Mouse (Mus musculus): ENCODE results near the gene Chek2. TPM values are rescaled to one million over a fixed set of nuclear protein-coding genes. Genes with fewer than 3 reads are reported as not detected.

Chek2 gene
- total and polyA plus RNA-seq, 3 experiments, result 2.6 to 3.4 (median 3.1) TPM

DNA sequence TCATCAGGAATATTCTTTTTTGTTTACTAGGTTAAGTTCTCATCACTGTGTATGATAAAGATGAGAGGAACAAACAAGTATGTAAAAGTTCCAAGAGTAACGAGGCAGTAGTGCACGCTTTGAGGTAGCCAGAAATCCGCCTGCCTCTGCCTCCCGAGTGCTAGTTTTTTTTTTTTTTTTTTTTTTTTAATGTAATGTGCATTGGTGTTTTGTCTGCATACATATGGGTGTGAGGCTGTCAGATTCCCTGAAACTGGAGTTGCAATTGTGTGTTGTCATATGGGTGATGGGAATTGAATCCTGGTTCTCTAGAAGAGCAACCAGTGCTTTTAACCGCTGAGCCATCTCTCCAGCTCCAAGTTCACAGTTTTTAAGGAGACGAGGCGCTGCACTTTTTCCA lies 39.3 kb downstream of the Chek2 start:
- Histone ChIP-seq H3K4me3 (peak overlapping the region; percentile 90), H3K4me1 (ENCODE audit: control insufficient read depth, insufficient read depth, low read length) (peaks cover 1% of the 10 kb centered on the region; the same call in 1 of the 2 replicates), H3K27me3 (ENCODE audit: control insufficient read depth, insufficient read depth, low read length) (no peaks in the 10 kb centered on the region), H3K9ac (ENCODE audit: low read depth, low read length) (peak overlapping the region; percentile 98), H3K79me2 (replicated peaks; ENCODE audit: control insufficient read depth, insufficient read depth, low read length) (no peaks in the 10 kb centered on the region), H3K36me3 (ENCODE audit: control insufficient read depth, insufficient read depth, low read length) (no peaks in the 10 kb centered on the region), H3K27ac (peak overlapping the region; percentile 94)
- WGBS, result 63% methylated on average over 7 of the region's 7 CpGs
- intact Hi-C loops (cut with DNase I), result loop anchor here (2.0 kb wide), 1 partner anchor 38 kb away; no protein-coding TSS in a partner anchor
- DNase-seq, result no peak
- TF ChIP-seq CTCF (IDR thresholded peaks at IDR 0.05), result no peak
- TF ChIP-seq EP300 (IDR thresholded peaks at IDR 0.05; ENCODE audit: insufficient read depth, low read depth, low read length), result no peak
- no peak for TF ChIP-seq POLR2A (IDR thresholded peaks at IDR 0.05; ENCODE audit: insufficient read depth, low read depth, low read length)

DNA sequence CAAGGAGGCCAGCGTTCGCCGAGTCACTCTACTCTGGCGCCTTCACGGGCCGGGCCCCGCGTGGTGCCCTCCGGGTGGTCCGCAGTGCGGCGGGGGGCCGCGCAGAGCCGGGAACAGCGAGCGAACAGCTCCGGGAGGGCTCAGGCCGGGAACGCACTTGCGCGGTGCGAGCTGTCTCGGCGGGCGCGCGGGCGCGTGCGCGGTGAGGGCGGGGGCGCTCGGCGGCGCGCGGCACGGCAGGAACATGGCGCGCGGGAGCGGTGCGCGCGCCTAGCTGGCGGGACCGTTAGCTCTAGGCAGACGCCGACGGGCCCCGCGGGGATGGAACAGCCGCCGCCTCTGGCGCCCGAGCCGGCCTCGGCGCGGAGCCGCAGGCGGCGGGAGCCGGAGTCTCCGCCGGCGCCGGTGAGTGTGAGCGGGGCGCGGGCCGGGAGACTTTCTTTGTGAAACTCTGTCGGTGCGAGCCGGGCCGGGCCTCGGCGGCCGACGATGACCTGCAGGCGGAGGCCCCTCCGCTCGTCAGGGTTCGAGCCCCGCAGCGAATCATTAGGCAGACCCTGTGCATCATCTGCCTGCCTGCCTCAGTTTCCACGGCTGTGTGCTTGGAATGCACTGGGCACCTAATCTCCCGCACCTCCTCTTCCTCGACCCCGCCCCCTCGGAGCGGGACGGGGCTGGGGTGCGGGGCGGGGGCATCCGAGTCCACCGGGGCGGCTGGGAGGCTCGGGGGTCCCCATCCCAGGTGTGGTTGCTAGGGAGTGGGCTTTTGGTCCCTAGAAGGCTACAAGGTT lies 40.0 kb downstream of the Chek2 start, which contains the start of gene Ttc28:
Ttc28 (plus strand) TSS at position 220 of the 791 bp plus-strand sequence.
- 1% methylated on average over 100 of the region's 101 CpGs for whole genome bisulfite sequencing
- Histone ChIP-seq H3K4me1 (ENCODE audit: control insufficient read depth, insufficient read depth, low read length) (peaks cover 1% of the 10 kb centered on the region; the same call in 1 of the 2 replicates), H3K27ac (peak within 1 kb of the TSS; percentile 94), H3K27me3 (ENCODE audit: control insufficient read depth, insufficient read depth, low read length) (no peaks in the 10 kb centered on the region), H3K4me3 (peak within 1 kb of the TSS; percentile 90), H3K36me3 (ENCODE audit: control insufficient read depth, insufficient read depth, low read length) (no peaks in the 10 kb centered on the region), H3K9ac (ENCODE audit: low read depth, low read length) (peak within 1 kb of the TSS; percentile 98), H3K79me2 (replicated peaks; ENCODE audit: control insufficient read depth, insufficient read depth, low read length) (no peaks in the 10 kb centered on the region)
- TF ChIP-seq EP300 (IDR thresholded peaks at IDR 0.05; ENCODE audit: insufficient read depth, low read depth, low read length), result no peak
- peak; percentile 56 for TF ChIP-seq POLR2A (IDR thresholded peaks at IDR 0.05; ENCODE audit: insufficient read depth, low read depth, low read length)
- DNase-seq, result peak; percentile 95 to 96
- intact Hi-C loops (cut with DNase I), result loop anchor here (2.0 to 5.0 kb wide), 2 partner anchors 39 to 43 kb away; no protein-coding TSS in a partner anchor

DNA sequence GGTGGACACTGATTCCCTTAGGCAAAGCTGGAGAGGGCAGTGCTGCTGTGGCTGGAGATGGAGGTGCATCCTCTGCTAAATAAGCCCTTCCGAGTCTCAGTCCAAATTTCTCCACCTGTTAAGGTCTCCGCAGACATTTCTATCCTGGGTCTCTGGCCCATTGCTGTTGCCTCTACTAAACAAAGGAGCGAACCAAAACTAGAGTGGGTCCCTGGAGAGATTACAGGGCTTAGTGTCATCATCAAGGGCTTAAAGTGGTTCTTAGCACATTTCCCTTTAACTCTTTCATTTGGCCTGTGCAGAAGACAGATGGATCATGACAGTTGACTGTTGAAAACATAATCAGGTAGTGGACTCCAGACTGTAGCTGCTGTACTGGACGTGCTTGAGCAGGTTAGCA lies 48.8 kb downstream of the Chek2 start:
- no peak for TF ChIP-seq CTCF (IDR thresholded peaks at IDR 0.05)
- no peak for TF ChIP-seq POLR2A (IDR thresholded peaks at IDR 0.05; ENCODE audit: insufficient read depth, low read depth, low read length)
- no peak for TF ChIP-seq EP300 (IDR thresholded peaks at IDR 0.05; ENCODE audit: insufficient read depth, low read depth, low read length)
- intact Hi-C loops (cut with DNase I), result no loop called here
- 81% methylated on average over 4 of the region's 4 CpGs for WGBS

DNA sequence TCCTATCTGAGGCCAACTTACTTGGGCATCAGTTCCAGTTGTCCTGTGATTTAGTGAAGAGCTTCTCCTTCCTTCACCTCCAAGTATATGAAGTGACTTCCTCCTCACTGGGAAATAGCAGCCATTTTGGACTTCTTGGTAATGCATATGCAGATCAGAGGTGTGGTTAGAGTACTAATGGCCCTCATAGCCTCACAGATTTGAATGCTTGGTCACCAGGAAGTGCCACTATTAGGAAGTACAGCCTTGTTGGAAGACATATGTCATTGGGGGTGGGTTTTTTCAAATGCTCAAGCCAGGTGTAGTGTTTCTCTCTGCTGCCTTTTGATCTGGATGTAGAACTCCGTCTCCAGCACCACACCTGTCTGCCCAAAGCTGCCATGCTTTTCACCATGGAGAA lies 50.2 kb downstream of the Chek2 start:
- Histone ChIP-seq H3K9ac (ENCODE audit: low read depth, low read length) (no peak overlapping the region), H3K4me3 (no peak overlapping the region), H3K36me3 (ENCODE audit: control insufficient read depth, insufficient read depth, low read length) (no peaks in the 10 kb centered on the region), H3K27me3 (ENCODE audit: control insufficient read depth, insufficient read depth, low read length) (no peaks in the 10 kb centered on the region), H3K27ac (no peak overlapping the region), H3K4me1 (ENCODE audit: control insufficient read depth, insufficient read depth, low read length) (no peaks in the 10 kb centered on the region), H3K79me2 (replicated peaks; ENCODE audit: control insufficient read depth, insufficient read depth, low read length) (no peaks in the 10 kb centered on the region)
- TF ChIP-seq CTCF (IDR thresholded peaks at IDR 0.05) (no peak), EP300 (IDR thresholded peaks at IDR 0.05; ENCODE audit: insufficient read depth, low read depth, low read length) (no peak), POLR2A (IDR thresholded peaks at IDR 0.05; ENCODE audit: insufficient read depth, low read depth, low read length) (no peak)
- intact Hi-C loops (cut with DNase I), result no loop called here
- DNase-seq, result no peak
- 90% methylated on average over 1 of the region's 1 CpGs for WGBS

More for the DNA sequence above, 48.8 kb downstream of the Chek2 start:
- no peak overlapping the region for H3K9ac ChIP-seq (ENCODE audit: low read depth, low read length)
- H3K79me2 ChIP-seq (replicated peaks; ENCODE audit: control insufficient read depth, insufficient read depth, low read length), result no peaks in the 10 kb centered on the region
- no peaks in the 10 kb centered on the region for H3K27me3 ChIP-seq (ENCODE audit: control insufficient read depth, insufficient read depth, low read length)
- no peak overlapping the region for H3K27ac ChIP-seq
- H3K36me3 ChIP-seq (ENCODE audit: control insufficient read depth, insufficient read depth, low read length), result no peaks in the 10 kb centered on the region
- H3K4me1 ChIP-seq (ENCODE audit: control insufficient read depth, insufficient read depth, low read length), result no peaks in the 10 kb centered on the region
- no peak for DNase-seq
- H3K4me3 ChIP-seq, result no peak overlapping the region

DNA sequence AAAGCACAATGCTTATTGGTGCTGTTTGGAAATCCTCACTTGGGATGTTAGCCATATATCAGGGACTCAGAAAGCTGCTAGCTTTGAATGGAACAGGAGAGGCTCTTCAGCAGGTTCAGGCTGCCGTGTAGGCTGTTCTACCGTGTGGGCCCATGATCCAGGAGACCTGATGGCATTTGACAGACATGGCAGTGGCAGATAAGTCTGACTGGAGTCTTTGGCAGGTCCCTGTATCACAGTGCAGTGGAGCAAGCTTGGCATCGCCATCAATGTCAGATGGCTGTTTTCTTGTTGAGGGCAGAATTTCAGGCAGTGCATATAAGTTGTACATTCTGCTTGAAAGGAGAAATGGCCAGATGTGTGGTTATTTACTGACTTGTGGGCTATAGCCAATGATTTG lies 50.8 kb downstream of the Chek2 start:
- TF ChIP-seq CTCF (IDR thresholded peaks at IDR 0.05) (no peak), EP300 (IDR thresholded peaks at IDR 0.05; ENCODE audit: insufficient read depth, low read depth, low read length) (no peak), POLR2A (IDR thresholded peaks at IDR 0.05; ENCODE audit: insufficient read depth, low read depth, low read length) (no peak)
- H3K9ac ChIP-seq (ENCODE audit: low read depth, low read length), result no peak overlapping the region
- H3K27me3 ChIP-seq (ENCODE audit: control insufficient read depth, insufficient read depth, low read length), result no peaks in the 10 kb centered on the region
- no peaks in the 10 kb centered on the region for H3K4me1 ChIP-seq (ENCODE audit: control insufficient read depth, insufficient read depth, low read length)
- 0 out of 2 replicates have a peak, but pooled peaks cover 1% of the 10 kb centered on the region for H3K79me2 ChIP-seq (replicated peaks; ENCODE audit: control insufficient read depth, insufficient read depth, low read length)
- DNase-seq, result no peak
- intact Hi-C loops (cut with DNase I), result no loop called here
- H3K27ac ChIP-seq, result no peak overlapping the region
- no peaks in the 10 kb centered on the region for H3K36me3 ChIP-seq (ENCODE audit: control insufficient read depth, insufficient read depth, low read length)
- 67% methylated on average over 3 of the region's 3 CpGs for WGBS
- H3K4me3 ChIP-seq, result no peak overlapping the region
